Mouse (Mus musculus) ZHBTc4 (cell line): ENCODE measurements around the gene Sertad2.
A peak's percentile ranks its signal among the peaks of the same experiment; 100 is the strongest.

Experiments
- DNase-seq: peaks from one replicate; pipeline ENCODE4 v3.0.0-alpha.2; 2011; ENCODE audit warnings: low read depth, low spot score

Gene Sertad2

DNA sequence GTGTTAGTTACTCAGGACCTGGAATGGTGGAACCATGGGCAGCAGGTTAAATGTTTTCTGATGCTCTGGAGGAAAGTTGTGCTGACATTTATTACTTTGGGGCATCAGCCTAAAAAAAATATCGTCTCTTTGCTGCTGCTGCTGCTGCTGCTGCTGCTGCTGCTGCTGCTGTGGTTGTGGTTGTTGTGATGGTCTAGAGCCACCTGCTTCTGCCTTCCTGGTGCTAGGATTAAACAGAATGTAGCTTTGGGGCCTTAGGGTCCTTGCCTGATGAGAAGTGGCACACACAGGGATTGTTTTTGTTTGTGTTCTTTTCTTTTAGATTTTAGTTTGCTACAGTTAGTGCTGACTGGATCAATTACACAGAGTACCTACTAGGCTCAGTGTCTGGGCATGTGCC, 101.1 kb downstream of the Sertad2 start:
- no peak for DNase-seq

DNA sequence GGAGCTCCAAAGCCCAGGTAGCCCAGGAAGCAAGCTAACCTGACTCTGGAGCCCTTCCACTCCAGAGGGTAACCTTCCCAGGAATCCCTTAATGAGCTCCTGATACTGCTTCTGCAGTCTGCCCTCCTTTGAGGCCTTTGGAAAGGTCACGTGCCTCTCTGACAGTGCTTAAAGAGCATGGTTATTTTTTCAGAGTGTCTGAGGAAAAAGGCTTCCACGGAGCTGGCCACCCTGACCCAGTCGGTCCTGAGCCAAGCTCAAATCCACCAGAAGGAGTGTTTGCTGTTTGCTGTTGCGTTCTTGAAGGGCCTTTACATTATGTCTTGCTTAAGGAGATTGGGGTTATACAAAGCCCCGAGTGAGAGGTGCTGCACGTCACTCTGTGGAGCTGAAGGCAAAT, 101.8 kb downstream of the Sertad2 start:
- DNase-seq, result no peak

DNA sequence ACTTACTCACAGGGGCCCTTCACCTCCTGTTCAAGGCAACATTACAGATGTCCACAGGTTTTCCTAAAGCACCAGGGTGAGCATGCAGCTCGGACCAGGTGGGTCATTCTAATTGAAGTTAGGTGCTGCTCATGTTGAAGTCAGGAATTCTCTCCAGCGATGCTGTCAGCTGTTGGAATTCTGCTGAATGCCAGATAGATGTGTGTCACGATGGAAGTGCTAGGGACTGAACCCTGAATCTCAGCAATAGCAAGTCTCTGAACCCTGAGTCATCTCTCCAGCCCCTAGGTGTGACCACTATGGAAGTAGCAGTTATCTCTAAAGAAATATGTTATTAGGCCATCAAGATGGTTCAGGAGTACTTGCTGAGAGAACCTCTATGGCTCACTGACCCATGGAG, 102.5 kb downstream of the Sertad2 start:
- no peak for DNase-seq

DNA sequence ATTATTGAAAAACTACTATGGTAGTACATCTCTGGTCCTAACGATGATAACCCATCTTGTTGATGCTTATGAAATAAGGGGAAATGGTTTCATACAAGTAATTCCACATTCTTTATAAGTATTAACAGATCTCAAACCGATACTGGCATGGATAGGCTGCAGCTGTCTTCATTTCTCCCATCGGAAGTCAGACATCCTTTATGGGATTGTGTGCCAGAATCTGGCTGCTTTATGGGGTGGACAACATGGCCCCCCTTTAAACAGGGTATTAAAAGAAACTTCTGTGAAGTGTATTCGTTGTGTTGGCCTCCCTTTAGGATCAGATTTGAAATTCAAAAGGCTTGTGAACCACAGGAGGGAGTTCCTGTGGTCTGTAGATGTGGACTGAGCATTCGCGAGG, 103.1 kb downstream of the Sertad2 start:
- DNase-seq, result no peak

DNA sequence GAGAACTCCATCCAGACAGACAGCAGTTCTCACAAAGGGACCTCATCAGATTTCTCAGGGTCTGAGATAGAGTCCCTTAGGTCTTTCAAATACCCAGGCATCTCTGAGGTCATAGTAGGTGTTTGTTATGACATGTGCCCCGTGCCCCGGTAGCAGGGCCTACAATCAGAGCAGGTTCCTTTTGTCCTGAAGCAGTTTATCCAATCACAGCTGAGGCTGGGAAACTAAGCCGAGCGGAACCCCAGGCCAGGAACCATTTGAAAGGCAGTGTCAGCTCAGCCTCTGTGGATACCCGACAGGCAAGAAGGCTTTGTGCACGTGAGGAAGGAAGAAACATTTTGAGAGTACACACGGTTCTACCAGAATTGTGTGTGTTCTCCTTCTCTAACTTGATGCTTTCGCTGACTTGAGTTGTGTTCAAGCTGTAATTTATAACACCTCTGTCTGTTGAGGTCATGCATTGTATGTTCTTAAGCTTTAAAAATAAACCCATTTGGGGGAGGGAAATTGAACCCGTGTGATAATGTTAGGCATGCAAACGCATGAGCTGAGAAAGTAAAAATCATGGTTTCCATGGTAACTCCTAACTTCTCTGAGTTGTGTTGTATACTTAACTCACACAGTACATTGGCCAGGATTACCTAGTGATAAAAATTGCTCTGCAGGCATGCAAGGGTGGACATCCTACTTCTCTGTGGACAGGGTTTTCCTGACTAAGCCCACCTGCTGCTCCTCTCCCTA, 104.1 kb downstream of the Sertad2 start:
- no peak for DNase-seq

DNA sequence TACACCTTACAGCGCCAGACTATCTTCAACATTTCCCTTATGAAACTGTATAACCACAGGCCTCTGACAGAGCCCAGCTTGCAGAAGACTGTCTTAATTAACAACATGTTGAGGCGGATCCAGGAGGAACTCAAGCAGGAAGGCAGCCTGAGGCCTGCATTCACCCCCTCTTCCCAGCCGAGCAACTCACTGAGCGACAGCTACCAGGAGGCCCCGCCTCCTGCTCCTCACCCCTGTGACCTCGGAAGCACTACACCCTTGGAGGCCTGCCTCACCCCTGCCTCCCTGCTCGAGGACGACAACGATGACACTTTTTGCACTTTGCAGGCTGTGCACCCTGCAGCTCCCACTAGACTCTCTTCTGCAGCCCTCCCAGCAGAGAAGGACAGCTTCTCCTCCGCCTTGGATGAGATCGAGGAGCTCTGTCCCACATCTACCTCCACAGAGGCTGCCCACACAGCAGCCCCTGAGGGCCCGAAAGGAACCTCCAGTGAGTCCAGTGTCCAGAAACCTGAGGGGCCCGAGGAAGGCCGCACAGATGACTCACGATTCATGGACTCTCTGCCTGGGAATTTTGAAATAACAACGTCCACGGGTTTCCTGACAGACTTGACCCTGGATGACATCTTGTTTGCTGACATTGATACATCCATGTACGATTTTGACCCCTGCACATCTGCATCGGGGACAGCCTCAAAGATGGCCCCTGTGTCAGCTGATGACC, 105.0 kb downstream of the Sertad2 start:
- DNase-seq, result peak; percentile 85

DNA sequence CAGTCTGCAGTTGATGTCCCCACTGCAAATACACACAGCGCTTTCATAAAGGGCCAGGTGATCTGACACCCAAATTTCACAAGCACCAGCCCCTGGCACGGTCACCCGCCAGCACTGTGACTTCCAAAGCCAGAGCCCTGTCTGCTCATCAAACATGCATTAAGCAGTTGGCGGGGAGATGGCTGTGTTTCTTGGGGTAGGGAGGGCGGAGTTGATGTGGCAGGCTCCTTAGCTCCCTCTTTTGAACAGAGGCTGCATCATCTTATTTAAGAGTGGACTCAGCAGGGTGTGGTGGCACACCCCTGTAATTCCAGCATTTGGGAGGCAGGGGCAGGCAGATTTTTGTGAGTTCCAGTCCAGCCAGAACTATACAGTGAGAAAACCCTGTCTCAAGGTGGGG, 106.4 kb downstream of the Sertad2 start:
- peak; percentile 70 for DNase-seq

DNA sequence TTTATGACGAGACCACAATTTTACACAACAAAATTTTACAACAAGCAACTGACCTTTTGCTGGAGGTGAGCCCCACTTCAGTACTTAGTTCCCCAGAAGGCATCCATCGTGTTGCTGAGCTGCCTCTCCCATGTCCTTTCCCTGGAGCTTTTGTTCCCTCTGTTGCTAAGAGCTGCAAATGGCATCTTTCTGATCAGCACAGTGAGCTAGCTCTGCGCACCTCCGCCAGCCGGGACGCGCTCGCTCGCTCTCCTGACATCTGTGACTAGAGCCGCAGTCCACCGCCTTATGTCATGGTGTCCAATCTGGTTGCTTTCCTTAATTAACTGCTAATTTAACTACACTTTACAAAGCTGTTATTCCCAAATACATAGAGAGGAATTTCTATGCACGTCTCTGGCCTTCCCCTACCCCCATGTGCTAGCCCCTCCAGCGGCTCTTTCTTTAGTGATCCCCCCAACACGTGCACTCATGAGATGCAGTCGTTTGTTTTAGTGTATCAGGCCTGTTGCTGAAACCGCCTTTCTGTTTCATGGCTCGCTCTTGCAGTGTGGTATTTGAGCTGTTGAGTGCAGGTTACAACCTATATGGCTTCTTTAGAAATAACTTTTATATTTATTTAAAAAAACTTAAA, 107.1 kb downstream of the Sertad2 start:
- peak; percentile 49 for DNase-seq

DNA sequence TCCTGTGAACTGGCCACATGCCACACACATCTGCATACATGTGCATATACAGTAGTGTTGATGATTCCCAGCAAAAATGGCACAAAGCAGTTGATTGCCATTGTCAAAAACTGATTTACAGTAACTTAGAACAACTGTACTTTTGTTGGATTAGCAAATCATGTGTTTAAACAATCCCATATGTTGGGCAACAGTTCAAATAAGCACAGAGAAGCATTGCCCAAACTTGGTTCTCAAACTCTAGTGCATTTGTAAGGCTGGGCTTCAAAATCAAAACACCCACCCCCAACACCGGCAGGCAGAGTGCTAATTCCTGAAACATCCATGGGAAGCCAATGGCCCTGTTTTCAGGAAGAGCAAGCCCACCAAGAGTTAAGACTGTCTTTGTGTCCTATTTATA, 108.1 kb downstream of the Sertad2 start:
- no peak for DNase-seq

DNA sequence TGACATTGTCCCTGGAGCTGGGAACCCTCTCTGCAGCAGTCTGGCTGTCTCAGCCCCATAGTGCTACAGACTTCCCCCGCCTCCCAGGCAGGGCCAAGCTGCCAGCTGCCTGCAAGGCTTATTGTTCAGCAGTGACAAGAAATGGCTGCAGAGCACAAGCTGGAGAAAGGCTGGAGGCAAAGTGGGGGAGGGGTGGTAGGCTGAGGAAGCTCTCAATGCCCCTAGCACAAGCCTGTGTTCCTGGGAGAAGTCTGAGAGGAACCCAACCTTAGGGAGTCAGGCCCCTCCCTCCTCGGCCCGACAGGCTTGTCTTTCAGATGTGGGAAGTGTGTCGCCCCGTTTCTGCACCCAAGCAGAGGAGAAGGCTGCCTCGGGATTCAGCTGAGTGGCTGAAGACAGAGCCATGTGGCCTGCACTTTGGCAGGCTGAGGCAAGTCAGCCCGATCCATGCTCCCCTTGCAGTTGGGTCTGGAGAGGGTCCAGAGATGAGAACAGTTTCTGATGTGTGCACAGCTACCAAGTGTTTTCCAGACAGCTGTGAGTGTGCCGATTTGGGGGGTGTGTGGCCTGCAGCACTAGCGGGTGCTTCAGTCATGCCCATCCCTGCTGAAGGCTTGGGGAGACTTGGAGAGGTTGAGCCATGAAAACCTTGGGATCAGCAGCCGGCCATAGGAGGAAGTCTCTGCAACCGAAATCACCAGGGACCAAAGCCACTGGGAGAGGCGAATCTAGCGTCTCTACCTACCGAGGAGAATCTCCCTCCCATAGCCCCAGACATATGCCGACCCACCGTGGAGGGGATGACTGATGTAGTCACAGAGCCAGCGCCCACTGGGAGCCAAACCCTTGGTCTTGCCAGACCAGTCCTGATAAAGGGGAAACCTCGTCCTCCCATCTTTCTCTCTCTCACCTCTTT, 113.0 kb downstream of the Sertad2 start:
- peak; percentile 91 for DNase-seq

DNA sequence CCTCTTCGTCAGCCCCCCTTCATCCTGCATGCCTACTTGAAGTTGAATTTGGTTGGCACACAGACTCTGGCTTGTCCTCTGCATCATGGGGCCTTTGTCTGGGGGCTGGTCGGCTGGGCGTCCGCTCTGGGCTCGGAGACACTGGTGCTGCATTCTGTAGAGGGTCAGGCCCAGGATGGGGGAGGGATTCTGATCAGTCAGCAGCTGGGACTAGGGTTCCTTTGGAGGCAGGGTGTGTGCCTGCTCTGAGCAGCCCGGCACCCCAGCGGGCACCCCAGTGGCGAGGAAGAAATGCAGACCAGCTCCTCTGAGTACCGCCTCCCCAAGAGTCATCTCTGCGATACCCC, 113.6 kb downstream of the Sertad2 start:
- DNase-seq, result no peak

DNA sequence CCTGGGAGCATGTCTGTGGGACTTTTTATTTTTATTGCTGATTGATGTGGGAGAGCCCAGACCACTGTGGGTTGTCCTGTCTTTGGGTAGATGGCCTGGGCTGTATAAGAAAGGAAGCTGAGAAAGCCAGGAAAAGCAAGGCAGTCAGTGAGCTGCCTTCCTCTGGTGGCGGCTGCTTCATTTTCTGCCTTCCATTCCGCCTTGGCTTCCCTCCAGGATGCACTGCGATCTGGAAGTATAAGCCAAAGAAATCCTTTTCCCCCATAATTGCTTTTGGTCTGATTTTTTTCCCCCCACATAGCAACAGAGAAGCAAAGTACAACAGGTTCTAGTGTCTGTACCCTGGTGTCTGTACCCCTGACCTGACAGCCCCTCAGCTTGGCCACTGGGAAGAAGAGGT, 116.0 kb downstream of the Sertad2 start:
- no peak for DNase-seq

DNA sequence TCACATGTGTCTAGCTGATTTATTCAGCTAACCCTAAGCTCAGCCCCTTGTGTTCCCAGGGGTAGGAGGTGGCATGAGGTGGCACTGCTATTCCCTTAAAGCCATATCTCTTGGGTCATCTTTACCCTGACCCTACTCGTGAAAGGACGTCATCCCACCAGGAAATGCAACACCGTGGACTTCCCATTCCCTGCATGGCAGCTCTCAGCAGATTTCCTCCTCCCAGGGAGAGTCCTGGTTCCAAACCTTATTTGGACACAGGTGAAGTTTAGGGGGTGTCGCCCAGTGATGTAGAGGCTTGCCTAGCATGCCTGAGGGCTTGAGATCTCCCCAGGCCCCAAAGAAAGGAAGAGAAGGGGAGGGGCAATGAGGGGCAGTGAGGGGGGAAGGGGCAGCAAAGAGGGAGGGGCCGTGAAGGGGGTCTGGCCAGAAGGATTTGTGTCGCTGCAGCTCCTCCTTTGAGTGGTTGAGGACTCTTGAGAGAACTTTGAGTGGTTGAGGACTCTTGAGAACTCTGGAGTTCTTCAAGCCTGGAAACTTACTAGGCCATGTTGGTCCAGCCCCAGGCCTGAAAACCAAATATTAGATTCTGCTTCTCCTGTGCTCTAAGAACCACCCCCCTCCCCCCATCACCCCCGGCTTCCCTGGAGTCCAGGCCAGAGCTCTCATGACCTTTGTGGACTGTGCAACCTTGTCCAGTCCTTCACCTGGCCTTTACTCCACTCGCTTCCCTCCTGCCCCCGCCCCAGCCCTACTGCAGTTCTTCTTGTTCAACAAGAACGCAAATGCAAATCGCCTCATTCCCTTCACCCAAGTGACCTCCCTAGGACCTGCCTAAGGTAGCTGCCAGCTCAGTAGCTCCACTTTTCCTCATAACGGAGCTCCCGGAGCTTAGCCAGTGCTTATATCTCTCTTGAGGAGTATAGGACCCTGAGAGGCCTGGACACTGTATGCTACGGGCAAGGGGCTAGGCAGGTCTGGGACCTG, 117.4 kb downstream of the Sertad2 start:
- DNase-seq, result no peak

DNA sequence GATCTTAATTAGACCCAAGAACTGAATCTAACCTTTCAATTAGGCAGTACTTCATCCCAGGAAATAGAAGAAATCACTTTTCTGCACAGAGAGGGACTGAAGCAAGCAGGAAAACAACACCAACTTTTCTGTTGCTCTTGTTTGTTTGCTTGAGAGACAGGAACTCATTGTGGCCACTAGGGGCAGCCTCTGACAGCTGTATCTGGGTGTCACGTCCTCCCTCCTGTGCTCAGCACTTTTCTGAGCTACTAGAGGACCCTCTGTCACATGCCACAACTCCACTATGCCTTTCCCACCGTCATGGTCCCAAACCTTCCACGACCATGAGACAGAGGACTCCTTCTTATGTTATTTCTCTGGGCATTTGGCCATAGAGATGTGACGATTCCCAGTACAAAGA, 118.6 kb downstream of the Sertad2 start:
- peak; percentile 76 for DNase-seq

DNA sequence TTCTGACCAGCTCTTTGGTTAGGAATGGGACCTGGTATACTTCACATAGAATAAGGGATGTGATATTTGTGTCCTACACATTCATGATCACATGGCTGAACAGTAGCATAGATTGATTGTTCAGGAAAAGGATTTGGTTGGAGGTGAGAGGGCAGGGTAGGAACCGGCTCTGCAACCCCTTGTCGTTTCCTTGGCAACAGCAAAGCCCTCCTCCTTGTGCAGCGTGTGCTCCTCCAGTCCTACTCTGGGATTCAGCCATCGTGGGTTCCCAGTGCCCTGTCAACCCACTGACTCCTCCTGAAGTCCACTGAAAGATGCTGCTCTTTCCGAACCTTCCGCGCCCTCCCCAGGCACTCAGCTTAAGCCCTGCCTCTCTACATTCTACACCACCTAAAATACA, 119.8 kb downstream of the Sertad2 start:
- peak; percentile 24 for DNase-seq

DNA sequence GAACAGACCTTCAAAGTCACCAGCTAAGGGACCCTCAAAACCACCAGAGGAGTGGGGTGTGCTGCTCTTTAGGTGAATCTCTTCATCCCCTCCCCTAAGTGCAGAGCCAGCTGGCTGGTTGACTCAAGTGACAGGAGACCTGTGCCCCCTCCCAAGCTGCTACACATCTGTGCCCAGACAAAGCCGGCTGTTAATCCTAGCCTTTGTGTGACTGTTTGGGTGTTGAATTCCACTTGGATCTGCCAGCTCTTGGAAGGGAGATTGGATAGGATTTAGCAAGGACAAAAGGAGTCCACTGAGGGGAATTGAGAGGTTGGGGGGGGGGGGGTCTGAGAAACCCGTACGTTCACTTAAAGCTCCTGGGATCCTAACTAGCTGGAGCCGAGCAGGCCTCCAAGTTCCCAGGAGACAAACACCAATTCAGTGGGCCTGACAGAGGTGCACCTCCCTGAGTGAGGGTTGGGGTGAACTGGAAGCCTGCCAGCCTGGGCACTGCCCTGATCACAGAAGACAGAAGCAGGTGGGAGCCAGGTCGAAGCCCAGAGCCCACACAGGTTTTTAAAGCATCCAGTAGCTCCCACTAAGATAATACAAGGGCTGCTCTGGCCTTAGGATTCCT, 120.6 kb downstream of the Sertad2 start:
- no peak for DNase-seq

DNA sequence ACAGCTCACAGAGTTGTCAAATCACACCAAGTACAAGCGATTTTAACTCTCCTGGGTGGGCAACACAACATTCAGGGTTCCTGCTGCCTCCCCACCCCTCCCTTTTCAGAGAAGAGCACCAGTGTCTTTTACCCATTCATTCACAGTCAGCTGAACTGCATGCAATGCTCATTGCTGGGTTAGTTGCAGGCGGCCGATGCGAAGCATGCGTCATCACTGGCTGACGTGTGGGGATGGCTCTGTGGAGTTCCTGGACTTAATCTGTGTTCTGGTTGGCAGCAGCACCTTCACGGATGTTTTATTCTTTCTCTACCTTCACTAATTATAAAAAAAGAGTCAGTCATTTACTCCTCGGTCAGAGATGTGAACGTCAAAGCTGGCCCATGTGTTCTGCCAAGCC, 121.8 kb downstream of the Sertad2 start:
- no peak for DNase-seq

DNA sequence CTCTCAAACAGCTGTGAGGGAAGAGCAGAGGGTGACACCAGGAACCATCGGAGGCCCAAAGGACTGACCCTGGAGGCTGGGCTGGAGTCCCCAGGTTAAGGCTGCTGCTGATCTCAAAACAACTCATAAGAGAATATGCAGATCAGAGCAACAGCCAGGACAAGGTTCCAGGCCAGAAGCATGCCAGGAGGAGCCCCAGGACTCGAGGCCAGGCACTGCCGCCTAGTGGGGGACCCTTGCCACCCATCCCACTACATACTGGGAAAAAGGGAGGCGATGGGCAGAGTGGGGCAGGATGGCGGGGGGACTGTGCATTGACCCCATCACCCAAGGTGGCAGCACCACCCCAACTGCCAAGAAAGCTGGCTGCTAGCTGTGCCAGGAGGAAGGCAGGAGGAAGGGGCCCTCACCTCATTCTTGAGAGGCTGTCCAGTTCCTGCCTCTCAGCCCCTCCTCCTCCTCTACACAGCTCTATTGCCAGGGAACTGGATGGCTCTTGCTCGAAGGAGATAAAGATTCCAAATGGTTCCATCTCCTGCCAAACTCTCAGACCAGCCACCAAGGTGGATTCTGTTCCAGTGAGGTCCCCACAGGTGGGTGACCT, 128.8 kb downstream of the Sertad2 start:
- DNase-seq, result no peak

DNA sequence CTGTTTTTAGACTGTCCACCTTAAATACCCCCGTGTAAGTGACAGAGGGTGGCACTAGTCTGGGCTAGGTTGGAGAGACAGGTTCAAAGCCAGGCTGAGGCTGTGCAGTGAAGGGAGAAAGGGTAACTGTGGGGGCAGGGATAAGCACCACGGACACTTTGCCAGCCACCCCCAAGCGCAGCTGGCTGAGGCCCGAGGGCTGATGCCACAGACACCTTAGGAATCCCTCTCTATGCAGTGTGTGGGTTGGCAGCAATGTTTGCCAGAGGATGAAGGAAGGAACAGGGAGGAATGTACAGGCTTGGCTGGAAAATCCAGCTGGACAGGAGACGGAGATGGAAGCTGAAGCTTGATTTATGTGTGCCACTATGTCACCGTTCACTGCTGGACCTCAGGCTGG, 129.5 kb downstream of the Sertad2 start:
- no peak for DNase-seq

DNA sequence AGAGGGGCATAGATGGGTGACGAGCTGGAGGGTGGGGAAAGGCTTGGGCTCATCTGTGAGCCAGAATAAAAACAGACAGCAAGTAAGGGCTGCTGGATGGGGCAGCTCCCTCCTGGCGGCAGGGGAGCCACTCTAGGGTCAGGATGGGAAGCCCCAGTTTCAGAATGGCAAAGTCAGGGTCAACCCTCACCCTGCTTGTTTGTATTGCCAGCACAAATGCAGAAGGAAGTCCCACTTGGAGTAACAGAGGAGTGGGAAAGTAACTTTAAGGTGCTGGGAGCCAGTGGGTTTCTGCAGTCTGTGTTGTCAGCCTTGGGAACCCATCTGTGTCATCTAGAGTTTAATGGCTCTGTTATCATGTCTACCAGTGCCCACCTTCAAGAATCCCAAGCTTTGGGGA, 136.3 kb downstream of the Sertad2 start:
- no peak for DNase-seq
